Comparison of ENCODE assay signal across 20 mouse cellular contexts in genomic region chr3:92689154-92689553, GRCm38 (mm10). TPM values are rescaled to one million over a fixed set of nuclear protein-coding genes. Genes with fewer than 3 reads are reported as not detected.
DNase-seq lines count a peak whose midpoint lies in the region; ATAC-seq and TF ChIP-seq lines count a peak whose summit lies in the region.
"Not testable (repeated sequence)": the region's sequence is repeated elsewhere in the genome, so short reads cannot be mapped to it uniquely, and the experiment has no call there.
"Had no signal": no experiment of that assay in that cellular context is flagged by ENCODE, and none has a peak within 500 bp of the region (broad histone marks: within the 10 kb centered on the region; RNA-seq: fewer than 3 reads in every experiment).

No protein-coding gene starts in this region.

- not testable (repeated sequence) for H3K27ac ChIP-seq in cerebellum, adult 2 months (ENCODE audit: insufficient read depth, low read length); liver, embryonic 13.5 days

- 83% methylated on average over 16 of the region's 16 CpGs for WGBS in cerebellum, adult 2 months
- 64% methylated on average over 16 of the region's 16 CpGs for WGBS in liver, embryonic 13.5 days (ENCODE audit: insufficient replicate concordance)

- H3K36me3 ChIP-seq in liver, embryonic 13.5 days = not testable (repeated sequence)

- TF ChIP-seq POLR2A in cerebellum, adult 2 months (IDR thresholded peaks at IDR 0.05; ENCODE audit: borderline replicate concordance, insufficient read depth, low read length) = not testable (repeated sequence)

- not testable (repeated sequence) for H3K4me2 ChIP-seq in liver, embryonic 13.5 days

- DNase-seq in 3T3-L1 (ENCODE audit: low read depth, low spot score) = peak; percentile 37
- peak; percentile 21 to 32 for DNase-seq in adrenal gland, adult (ENCODE audit: inconsistent age in 2 of 2, low spot score in 1 of 2)
- peak; percentile 37 for DNase-seq in cerebellum, adult 2 months
- peak; percentile 6 to 19 for DNase-seq in heart, postnatal 36 days
- DNase-seq in liver, embryonic 13.5 days = peak; percentile 34
- DNase-seq in testis, postnatal 14 days (ENCODE audit: low spot score) = peak; percentile 15

- H3K9ac ChIP-seq in liver, embryonic 13.5 days = not testable (repeated sequence)

- intact Hi-C loops in heart, postnatal 36 days (cut with DNase I) = not testable (repeated sequence)

- peak; percentile 50 for ATAC-seq in frontal cortex, adult (ENCODE audit: low TSS enrichment)
- ATAC-seq in liver, embryonic 13.5 days (ENCODE audit: low read depth) = not testable (repeated sequence)
- peak; percentile 63; the same call in 1 of the 2 replicates for ATAC-seq in megakaryocyte-erythroid progenitor cell, adult 5-6 weeks (replicated peaks; ENCODE audit: low FRiP score, low TSS enrichment, poor library complexity, severe bottlenecking)

- H3K27me3 ChIP-seq in cerebellum, adult 2 months (ENCODE audit: control insufficient read depth, insufficient read depth, low read length); liver, embryonic 13.5 days: not testable (repeated sequence)

- not testable (repeated sequence) for TF ChIP-seq CTCF in cerebellum, adult 2 months (IDR thresholded peaks at IDR 0.05; ENCODE audit: borderline replicate concordance, insufficient read depth, low read depth, low read length)

- not testable (repeated sequence) for H3K9me3 ChIP-seq in liver, embryonic 13.5 days (replicated peaks)

- H3K4me1 ChIP-seq in cerebellum, adult 2 months (ENCODE audit: control insufficient read depth, insufficient read depth, low read length); liver, embryonic 13.5 days (replicated peaks): not testable (repeated sequence)

- H3K4me3 ChIP-seq in cerebellum, adult 2 months (replicated peaks; ENCODE audit: insufficient read depth, low read depth, low read length); liver, embryonic 13.5 days (replicated peaks): not testable (repeated sequence)

RNA-seq across cellular contexts. Expression of gene Lce1d, which starts 2.1 kb away (rescaled TPM):
- not detected in 2 replicates for polyA plus RNA-seq in cerebellum, adult 2 months (2012; rRNA removed)
- not detected for total RNA-seq in heart, postnatal 36 days (2021)
- polyA plus RNA-seq in liver, embryonic 13.5 days (2015; fragmentation: Nextera tagmentation; extraction: Ambion mirVana) = not detected in 2 replicates
- not detected in 2 replicates for total RNA-seq in megakaryocyte-erythroid progenitor cell, adult 5-6 weeks (2014; fragmentation: Nextera tagmentation)
- not detected in 2 replicates for total RNA-seq in megakaryocyte-erythroid progenitor cell, adult 5-6 weeks (2017)
- total RNA-seq: forebrain, postnatal 0 days; gastrocnemius, postnatal 25 days; layer of hippocampus, adult 2 months; left cerebral cortex, adult 2 months had no signal
- polyA plus RNA-seq: erythroblast, embryonic 14.5 days; forebrain, postnatal 0 days; heart, embryonic 15.5 days; hindbrain, embryonic 15.5 days; limb, embryonic 13.5 days; liver, postnatal 0 days; midbrain, embryonic 11.5 days; myocyte; stomach, embryonic 14.5 days had no signal

RNA-seq across cellular contexts. Expression of gene Lce1c, which starts 10.1 kb away (rescaled TPM):
- not detected in 2 replicates for polyA plus RNA-seq in cerebellum, adult 2 months (2012; rRNA removed)
- not detected for total RNA-seq in heart, postnatal 36 days (2021)
- not detected in 2 replicates for polyA plus RNA-seq in liver, embryonic 13.5 days (2015; fragmentation: Nextera tagmentation; extraction: Ambion mirVana)
- not detected in 2 replicates for total RNA-seq in megakaryocyte-erythroid progenitor cell, adult 5-6 weeks (2014; fragmentation: Nextera tagmentation)
- not detected in 2 replicates for total RNA-seq in megakaryocyte-erythroid progenitor cell, adult 5-6 weeks (2017)
- total RNA-seq: forebrain, postnatal 0 days; gastrocnemius, postnatal 25 days; layer of hippocampus, adult 2 months; left cerebral cortex, adult 2 months had no signal
- polyA plus RNA-seq: erythroblast, embryonic 14.5 days; forebrain, postnatal 0 days; heart, embryonic 15.5 days; hindbrain, embryonic 15.5 days; limb, embryonic 13.5 days; liver, postnatal 0 days; midbrain, embryonic 11.5 days; myocyte; stomach, embryonic 14.5 days had no signal

RNA-seq across cellular contexts. Expression of gene Lce1a2, which starts 19.0 kb away (rescaled TPM):
- polyA plus RNA-seq in cerebellum, adult 2 months (2012; rRNA removed) = not detected in 2 replicates
- total RNA-seq in heart, postnatal 36 days (2021) = not detected
- not detected in 2 replicates for polyA plus RNA-seq in liver, embryonic 13.5 days (2015; fragmentation: Nextera tagmentation; extraction: Ambion mirVana)
- not detected in 2 replicates for total RNA-seq in megakaryocyte-erythroid progenitor cell, adult 5-6 weeks (2014; fragmentation: Nextera tagmentation)
- not detected in 2 replicates for total RNA-seq in megakaryocyte-erythroid progenitor cell, adult 5-6 weeks (2017)
- total RNA-seq: forebrain, postnatal 0 days; gastrocnemius, postnatal 25 days; layer of hippocampus, adult 2 months; left cerebral cortex, adult 2 months had no signal
- polyA plus RNA-seq: erythroblast, embryonic 14.5 days; forebrain, postnatal 0 days; heart, embryonic 15.5 days; hindbrain, embryonic 15.5 days; limb, embryonic 13.5 days; liver, postnatal 0 days; midbrain, embryonic 11.5 days; myocyte; stomach, embryonic 14.5 days had no signal

RNA-seq across cellular contexts. Expression of gene Lce1e, which starts 19.7 kb away (rescaled TPM):
- not detected in 2 replicates for polyA plus RNA-seq in cerebellum, adult 2 months (2012; rRNA removed)
- not detected for total RNA-seq in heart, postnatal 36 days (2021)
- not detected in 2 replicates for polyA plus RNA-seq in liver, embryonic 13.5 days (2015; fragmentation: Nextera tagmentation; extraction: Ambion mirVana)
- not detected in 2 replicates for total RNA-seq in megakaryocyte-erythroid progenitor cell, adult 5-6 weeks (2014; fragmentation: Nextera tagmentation)
- total RNA-seq in megakaryocyte-erythroid progenitor cell, adult 5-6 weeks (2017) = not detected in 2 replicates
- total RNA-seq: forebrain, postnatal 0 days; gastrocnemius, postnatal 25 days; layer of hippocampus, adult 2 months; left cerebral cortex, adult 2 months had no signal
- polyA plus RNA-seq: erythroblast, embryonic 14.5 days; forebrain, postnatal 0 days; heart, embryonic 15.5 days; hindbrain, embryonic 15.5 days; limb, embryonic 13.5 days; liver, postnatal 0 days; midbrain, embryonic 11.5 days; myocyte; stomach, embryonic 14.5 days had no signal

RNA-seq across cellular contexts. Expression of gene Lce1f, which starts 31.0 kb away (rescaled TPM):
- polyA plus RNA-seq in cerebellum, adult 2 months (2012; rRNA removed) = not detected in 2 replicates
- total RNA-seq in heart, postnatal 36 days (2021) = not detected
- not detected in 2 replicates for polyA plus RNA-seq in liver, embryonic 13.5 days (2015; fragmentation: Nextera tagmentation; extraction: Ambion mirVana)
- not detected in 2 replicates for total RNA-seq in megakaryocyte-erythroid progenitor cell, adult 5-6 weeks (2014; fragmentation: Nextera tagmentation)
- total RNA-seq in megakaryocyte-erythroid progenitor cell, adult 5-6 weeks (2017) = not detected in 2 replicates
- total RNA-seq: forebrain, postnatal 0 days; gastrocnemius, postnatal 25 days; layer of hippocampus, adult 2 months; left cerebral cortex, adult 2 months had no signal
- polyA plus RNA-seq: erythroblast, embryonic 14.5 days; forebrain, postnatal 0 days; heart, embryonic 15.5 days; hindbrain, embryonic 15.5 days; limb, embryonic 13.5 days; liver, postnatal 0 days; midbrain, embryonic 11.5 days; stomach, embryonic 14.5 days had no signal
